Mouse (Mus musculus) bone marrow macrophage, adult 2 months (primary cell): ENCODE data around the gene Trir.

Source experiments
- CTCF ChIP-seq: IDR thresholded peaks from 2 replicates; pipeline ENCODE4 v1.5.1; 2012; ENCODE audit warnings: low read depth, mild to moderate bottlenecking, low read length, moderate library complexity
- POLR2A ChIP-seq: IDR thresholded peaks from 2 replicates; pipeline ENCODE4 v1.6.1; 2012; ENCODE audit warnings: mild to moderate bottlenecking, low read depth, low read length, borderline replicate concordance

GRCm38 (mm10) chr8:85072364-85072929 is 45.8 kb downstream of the Trir start:
- TF ChIP-seq CTCF (no peak), POLR2A (no peak; the same call in 1 of the 2 replicates)
